Mouse (Mus musculus): ENCODE data around the gene Mcoln1.

DNA sequence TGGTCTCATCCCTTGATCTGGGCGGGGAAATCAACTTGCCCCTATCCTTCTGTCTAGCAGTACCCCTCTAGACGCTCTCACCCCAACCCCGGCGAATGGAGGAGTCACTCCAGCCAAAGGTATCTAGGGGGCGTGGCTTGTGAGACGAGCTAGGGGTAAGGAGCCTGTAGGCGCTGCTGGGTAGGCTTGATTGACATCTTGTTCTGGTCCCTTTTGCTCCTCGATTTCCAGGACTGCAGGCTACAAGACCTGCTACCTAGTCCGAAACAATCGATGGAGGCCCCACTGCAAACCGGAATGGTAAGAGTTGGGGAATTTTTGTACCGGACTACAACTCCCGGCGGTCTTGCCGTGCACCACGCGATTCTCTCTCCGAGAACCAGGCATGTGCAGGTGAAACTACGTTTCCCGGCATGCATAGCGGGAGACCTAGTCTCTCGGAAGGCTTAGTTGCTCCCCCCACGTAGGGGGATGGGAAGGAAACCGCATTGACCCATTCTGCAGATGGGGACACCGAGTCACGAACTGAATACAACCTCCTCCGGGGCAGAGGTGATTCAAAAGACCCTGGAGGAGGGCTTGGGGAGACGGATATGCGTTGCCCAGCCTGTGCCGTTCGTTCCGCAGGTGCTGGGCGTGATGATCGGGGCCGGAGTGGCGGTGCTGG is 16.3 kb downstream of the Mcoln1 start:
- TF ChIP-seq POLR2A (IDR thresholded peaks at IDR 0.05; ENCODE audit: low read depth, low read length) (peak; percentile 32; the same call in 1 of the 2 replicates), CTCF (IDR thresholded peaks at IDR 0.05; ENCODE audit: extremely low read depth, insufficient read depth, insufficient read length, insufficient replicate concordance) (no peak)

All from spleen, adult 2 months (tissue).